Mouse (Mus musculus) intestine, embryonic 16.5 days (tissue): Measurements from ENCODE around the gene Ucma. TPM values are rescaled to one million over a fixed set of nuclear protein-coding genes. Genes with fewer than 3 reads are reported as not detected.
"Not testable (repeated sequence)": the region's sequence is repeated elsewhere in the genome, so short reads cannot be mapped to it uniquely, and the experiment has no call there.

Experiments used
- ATAC-seq: fragments of 200-750 bp; cut with Nextera tagmentation; 2 replicates; pipeline ENCODE4 v1.8.0; 2017; ENCODE audit warnings: moderate TSS enrichment, moderate library complexity
- H3K27ac ChIP-seq: fragments of 300-500 bp; sonication (generic); 2 replicates; pipeline ENCODE4 v1.5.1; 2014; ENCODE audit warnings: mild to moderate bottlenecking, low read length
- H3K27me3 ChIP-seq: fragments of 300-500 bp; sonication (generic); replicated peaks from 2 replicates; pipeline ENCODE4 v1.6.1; 2014; ENCODE audit warnings: low read length, control low read depth, mixed read lengths; ENCODE audit not compliant: control insufficient read depth, insufficient read depth
- H3K36me3 ChIP-seq: fragments of 300-500 bp; sonication (generic); 2 replicates; pipeline ENCODE4 v1.6.1; 2014; ENCODE audit warnings: low read length, control low read depth; ENCODE audit not compliant: control insufficient read depth, insufficient read depth
- H3K4me1 ChIP-seq: fragments of 300-500 bp; sonication (generic); 2 replicates; pipeline ENCODE4 v1.6.1; 2014; ENCODE audit warnings: low read length, control low read depth, mixed read lengths; ENCODE audit not compliant: control insufficient read depth, insufficient read depth
- H3K4me2 ChIP-seq: fragments of 300-500 bp; sonication (generic); 2 replicates; pipeline ENCODE4 v1.6.1; 2014; ENCODE audit warnings: low read depth, low read length, control low read depth
- H3K4me3 ChIP-seq: fragments of 300-500 bp; sonication (generic); 2 replicates; pipeline ENCODE4 v1.5.1; 2014; ENCODE audit warnings: mild to moderate bottlenecking, low read length
- H3K9ac ChIP-seq: fragments of 300-500 bp; sonication (generic); 2 replicates; pipeline ENCODE4 v1.6.1; 2014; ENCODE audit warnings: low read depth, low read length
- H3K9me3 ChIP-seq: fragments of 300-500 bp; sonication (generic); 2 replicates; pipeline ENCODE4 v1.6.1; 2016; ENCODE audit warnings: low read length, control low read depth; ENCODE audit not compliant: control insufficient read depth
- WGBS: fragments of 180-500 bp; shearing (Covaris S2); extraction: QIAGEN DNeasy Blood & Tissue Kit; methylation state at CpG from one replicate; pipeline ENCODE4 v1.1.7; 2014; 5-methylcytosine and 5-hydroxymethylcytosine counted together
- polyA plus RNA-seq: library from polyadenylated mRNA; unstranded; fragments of >200 nt; fragmentation: Nextera tagmentation; extraction: Ambion mirVana; gene quantifications from 2 replicates; pipeline ENCODE4 v1.2.1, GENCODE M21; 2015

The Ucma gene
- polyA plus RNA-seq = not detected in 2 replicates

DNA sequence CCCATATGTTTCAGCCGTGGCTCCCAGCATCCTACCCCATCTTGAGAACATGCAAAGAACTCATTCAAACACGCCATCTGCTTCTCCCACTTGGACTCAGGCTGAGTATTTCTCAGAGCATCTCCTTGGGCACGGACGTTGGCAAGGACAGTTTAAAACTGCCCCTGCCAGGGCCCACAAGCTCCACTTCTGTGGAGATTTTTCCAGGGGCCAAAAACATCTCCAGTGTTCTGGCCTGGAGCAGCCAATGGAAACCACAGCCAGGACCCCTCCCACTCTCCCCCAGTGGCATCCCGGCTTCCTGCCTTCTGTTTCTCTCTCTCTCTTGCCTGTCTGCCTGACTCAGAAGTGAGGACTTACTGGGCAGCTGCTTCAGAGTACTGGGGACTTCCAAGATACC is at the start of gene Ucma:
Gene Ucma, plus strand, starts transcription at position 316 of the 400 bp plus-strand sequence.
- H3K4me3 ChIP-seq = no peak within 1 kb of the TSS
- H3K27ac ChIP-seq = no peak within 1 kb of the TSS
- no peak within 1 kb of the TSS for H3K9ac ChIP-seq
- no peaks in the 10 kb centered on the region for H3K4me1 ChIP-seq
- no peaks in the 10 kb centered on the region for H3K36me3 ChIP-seq
- no peak within 1 kb of the TSS for H3K4me2 ChIP-seq
- no peak for ATAC-seq
- WGBS = 74% methylated on average over 5 of the region's 5 CpGs
- no peaks in the 10 kb centered on the region for H3K9me3 ChIP-seq
- no peaks in the 10 kb centered on the region for H3K27me3 ChIP-seq

DNA sequence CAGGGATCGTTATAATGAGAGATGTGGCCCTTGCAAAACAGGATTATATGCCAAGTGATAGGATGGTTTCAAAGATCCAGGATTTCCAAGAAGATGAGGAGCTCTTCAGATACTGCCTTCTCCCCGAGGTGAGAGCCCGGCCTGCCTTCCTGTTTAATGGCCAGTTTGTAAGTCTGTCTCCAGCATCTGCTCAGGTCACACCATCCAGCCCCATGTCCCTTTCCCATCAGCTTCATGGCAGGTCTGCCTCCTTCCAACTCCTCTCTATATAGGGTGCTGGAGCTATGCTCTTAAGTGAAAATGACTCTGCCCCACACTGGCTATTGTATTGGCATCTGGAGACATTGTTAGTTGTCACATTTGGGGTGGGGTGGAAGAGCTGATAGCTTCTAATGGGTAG is 48.5 kb upstream of the Ucma start:
- 91% methylated on average over 3 of the region's 3 CpGs for WGBS
- 0 out of 2 replicates have a peak, but pooled peaks cover 3% of the 10 kb centered on the region for H3K9me3 ChIP-seq
- H3K27me3 ChIP-seq = no peaks in the 10 kb centered on the region
- no peaks in the 10 kb centered on the region; the same call in 1 of the 2 replicates for H3K36me3 ChIP-seq
- no peak overlapping the region for H3K4me2 ChIP-seq
- H3K27ac ChIP-seq = no peak overlapping the region
- H3K4me3 ChIP-seq = no peak overlapping the region
- H3K4me1 ChIP-seq = no peaks in the 10 kb centered on the region
- no peak for ATAC-seq
- H3K9ac ChIP-seq = no peak overlapping the region

GRCm38 (mm10) chr2:4929230-4929629 is 46.7 kb upstream of the Ucma start:
- 71% methylated on average over 2 of the region's 2 CpGs for WGBS
- H3K36me3 ChIP-seq = no peaks in the 10 kb centered on the region; the same call in 1 of the 2 replicates

DNA sequence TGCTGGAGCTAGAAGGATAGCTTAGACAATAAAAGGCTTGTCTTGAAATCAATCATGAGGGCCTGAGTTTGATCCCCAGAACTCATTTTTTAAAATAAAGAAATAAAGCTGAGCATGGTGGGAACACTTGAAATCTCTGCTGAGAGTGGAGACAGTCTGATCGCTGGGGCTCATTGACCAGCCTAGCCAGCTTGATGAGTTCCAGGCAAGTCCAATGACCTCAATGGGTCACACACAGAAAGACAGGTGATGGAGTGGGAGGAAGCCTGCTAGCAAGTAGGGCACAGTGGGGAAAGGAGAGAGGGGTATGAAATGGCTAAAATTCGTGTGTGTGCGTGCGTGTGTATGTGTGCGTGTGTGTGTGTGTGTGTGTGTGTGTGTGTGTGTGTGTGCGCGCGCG is 41.4 kb upstream of the Ucma start:
- no peak overlapping the region for H3K4me2 ChIP-seq
- H3K36me3 ChIP-seq = no peaks in the 10 kb centered on the region
- no peaks in the 10 kb centered on the region for H3K9me3 ChIP-seq
- H3K27ac ChIP-seq = no peak overlapping the region
- 86% methylated on average over 9 of the region's 9 CpGs for WGBS
- no peak overlapping the region for H3K4me3 ChIP-seq
- no peaks in the 10 kb centered on the region for H3K4me1 ChIP-seq
- no peaks in the 10 kb centered on the region for H3K27me3 ChIP-seq
- H3K9ac ChIP-seq = no peak overlapping the region
- ATAC-seq = no peak

More at GRCm38 (mm10) chr2:4929230-4929629, 46.7 kb upstream of the Ucma start:
- H3K4me2 ChIP-seq = no peak overlapping the region
- H3K4me3 ChIP-seq = no peak overlapping the region
- no peak for ATAC-seq
- H3K9me3 ChIP-seq = 0 out of 2 replicates have a peak, but pooled peaks cover 3% of the 10 kb centered on the region
- H3K27ac ChIP-seq = no peak overlapping the region
- no peak overlapping the region for H3K9ac ChIP-seq
- H3K27me3 ChIP-seq = no peaks in the 10 kb centered on the region
- no peaks in the 10 kb centered on the region for H3K4me1 ChIP-seq

GRCm38 (mm10) chr2:4937931-4938330 is 38.0 kb upstream of the Ucma start:
- Histone ChIP-seq H3K4me1 (no peaks in the 10 kb centered on the region), H3K27ac (no peak overlapping the region), H3K36me3 (no peaks in the 10 kb centered on the region), H3K9me3 (no peaks in the 10 kb centered on the region), H3K4me3 (no peak overlapping the region), H3K9ac (no peak overlapping the region), H3K4me2 (no peak overlapping the region), H3K27me3 (no peaks in the 10 kb centered on the region)
- WGBS = 89% methylated on average over 7 of the region's 7 CpGs
- no peak for ATAC-seq

DNA sequence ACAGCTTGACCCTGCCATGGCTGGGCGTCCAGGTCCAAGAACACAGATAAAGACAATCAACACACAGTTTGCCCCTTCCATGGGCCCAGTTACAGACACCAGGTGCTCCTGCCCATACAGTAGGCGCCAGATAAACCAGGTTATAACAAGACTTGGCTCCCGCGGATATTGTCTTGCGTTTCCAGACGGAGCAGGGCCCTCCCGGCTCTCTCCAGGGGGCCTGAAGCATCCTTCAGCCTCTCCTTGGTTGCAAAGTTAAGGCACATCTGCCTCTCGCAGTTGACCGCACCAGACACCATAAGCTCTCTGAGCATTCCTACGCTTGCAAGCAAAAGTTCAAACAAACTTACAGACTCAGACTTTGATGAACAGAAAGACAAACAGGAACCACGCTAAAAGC is 35.1 kb upstream of the Ucma start:
- no peaks in the 10 kb centered on the region; the same call in 1 of the 2 replicates for H3K9me3 ChIP-seq
- H3K27ac ChIP-seq = no peak overlapping the region
- H3K4me2 ChIP-seq = no peak overlapping the region
- ATAC-seq = no peak
- H3K36me3 ChIP-seq = no peaks in the 10 kb centered on the region
- no peak overlapping the region for H3K9ac ChIP-seq
- no peaks in the 10 kb centered on the region for H3K4me1 ChIP-seq
- 93% methylated on average over 11 of the region's 11 CpGs for WGBS
- H3K4me3 ChIP-seq = no peak overlapping the region
- no peaks in the 10 kb centered on the region for H3K27me3 ChIP-seq

- not testable (repeated sequence) for H3K9ac ChIP-seq, H3K4me3 ChIP-seq, H3K9me3 ChIP-seq, H3K27me3 ChIP-seq, H3K36me3 ChIP-seq, ATAC-seq, H3K4me1 ChIP-seq, H3K4me2 ChIP-seq, H3K27ac ChIP-seq
- WGBS = 83% methylated on average over 8 of the region's 8 CpGs
These were observed 26.2 kb upstream of the Ucma start for GRCm38 (mm10) chr2:4949691-4950090.

- H3K4me1 ChIP-seq = no peaks in the 10 kb centered on the region
- no peak overlapping the region for H3K27ac ChIP-seq
- no peaks in the 10 kb centered on the region for H3K9me3 ChIP-seq
- 91% methylated on average over 2 of the region's 2 CpGs for WGBS
- no peaks in the 10 kb centered on the region for H3K36me3 ChIP-seq
- H3K9ac ChIP-seq = no peak overlapping the region
- no peak overlapping the region for H3K4me2 ChIP-seq
- ATAC-seq = no peak
- H3K27me3 ChIP-seq = no peaks in the 10 kb centered on the region
- no peak overlapping the region for H3K4me3 ChIP-seq
These were observed 24.9 kb upstream of the Ucma start for GRCm38 (mm10) chr2:4950986-4951385.

- no peak for ATAC-seq
- H3K9me3 ChIP-seq = no peaks in the 10 kb centered on the region
- H3K4me2 ChIP-seq = no peak overlapping the region
- WGBS = 85% methylated on average over 6 of the region's 6 CpGs
- H3K36me3 ChIP-seq = no peaks in the 10 kb centered on the region
- no peak overlapping the region for H3K9ac ChIP-seq
- no peak overlapping the region for H3K27ac ChIP-seq
- no peaks in the 10 kb centered on the region for H3K27me3 ChIP-seq
- no peaks in the 10 kb centered on the region for H3K4me1 ChIP-seq
- H3K4me3 ChIP-seq = no peak overlapping the region
These were observed 21.6 kb upstream of the Ucma start for GRCm38 (mm10) chr2:4954216-4954760.

DNA sequence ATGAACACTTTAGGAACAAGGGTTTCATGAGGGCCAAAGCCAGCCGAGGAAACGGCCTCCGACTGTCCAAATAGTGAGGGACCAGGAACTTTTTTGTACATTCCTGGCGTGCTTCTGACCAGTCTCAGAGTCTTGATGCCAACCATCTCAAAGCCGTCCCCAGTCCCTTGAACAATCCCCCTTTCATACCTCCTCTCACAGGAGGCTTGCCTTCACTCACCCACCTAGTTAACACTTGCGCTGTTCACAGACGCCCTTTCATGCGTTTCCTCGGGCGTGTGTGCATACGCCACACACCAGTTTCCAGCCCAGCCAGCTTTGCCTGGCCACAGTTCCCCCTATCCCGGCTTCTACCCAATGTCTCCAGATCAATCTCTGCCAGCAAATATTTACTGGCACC is 17.9 kb upstream of the Ucma start:
- Histone ChIP-seq H3K36me3 (no peaks in the 10 kb centered on the region), H3K27me3 (no peaks in the 10 kb centered on the region), H3K9me3 (no peaks in the 10 kb centered on the region), H3K4me1 (no peaks in the 10 kb centered on the region), H3K4me2 (no peak overlapping the region), H3K4me3 (no peak overlapping the region), H3K9ac (no peak overlapping the region), H3K27ac (no peak overlapping the region)
- ATAC-seq = no peak
- WGBS = 86% methylated on average over 12 of the region's 12 CpGs
